Mouse (Mus musculus) CH12.LX (cell line): ENCODE measurements around the gene Fbln7.

Experiments
- CTCF ChIP-seq, 2 experiments: IDR thresholded peaks in 1 of 2; conservative IDR thresholded peaks in 1 of 2; 2 replicates each; pipeline ENCODE4 v1.5.1; 2011 to 2012; ENCODE audit warnings: low read depth in 2 of 2, low read length in 2 of 2, improper control_type of control experiment in 1 of 2, inconsistent platforms in 1 of 2, mild to moderate bottlenecking in 1 of 2, moderate library complexity in 1 of 2
- JUND ChIP-seq: conservative IDR thresholded peaks from 2 replicates; pipeline ENCODE4 v1.6.1; 2011; ENCODE audit warnings: low read depth, low read length, improper control_type of control experiment
- MYC ChIP-seq: IDR thresholded peaks from 2 replicates; pipeline ENCODE4 v1.6.1; 2011; ENCODE audit warnings: low read depth, mild to moderate bottlenecking, improper control_type of control experiment, low read length
- POLR2A ChIP-seq: IDR thresholded peaks from 2 replicates; pipeline ENCODE4 v1.6.1; 2011; ENCODE audit warnings: low read depth, mild to moderate bottlenecking, improper control_type of control experiment, low read length

DNA sequence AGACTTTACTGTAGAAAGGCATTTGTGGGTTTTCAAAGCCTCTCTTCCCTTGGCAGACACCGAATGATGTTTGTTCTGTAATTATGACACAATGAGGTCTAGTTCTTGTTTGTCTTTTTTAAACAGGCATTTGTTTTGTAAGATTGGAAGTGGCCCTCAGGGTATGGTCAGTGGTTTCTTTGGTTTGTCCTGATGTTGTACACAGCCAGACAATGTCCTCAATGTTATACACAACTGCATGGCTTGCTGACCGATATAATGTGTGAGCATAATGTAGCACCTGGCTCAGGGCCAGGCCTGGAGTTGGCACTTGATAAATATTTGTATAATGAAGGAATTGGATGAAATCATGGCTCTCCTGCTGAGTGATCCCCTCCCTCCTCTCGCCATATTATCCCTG, 2.9 kb upstream of the Fbln7 start:
- TF ChIP-seq POLR2A = no peak
- no peak for TF ChIP-seq CTCF (conservative IDR thresholded peaks at IDR 0.05 in 1 of 2, IDR thresholded peaks at IDR 0.05 in 1 of 2; ENCODE audit: low read depth in 2 of 2, low read length in 2 of 2)
- no peak for TF ChIP-seq JUND
- TF ChIP-seq MYC = no peak
